8 mouse cellular contexts compared by ENCODE assay signal in genomic region chr10:84755786-84756203, GRCm38 (mm10). TPM values are rescaled to one million over a fixed set of nuclear protein-coding genes. Genes with fewer than 3 reads are reported as not detected.
A peak's percentile ranks its signal among the peaks of the same experiment; 100 is the strongest.
DNase-seq lines count a peak whose midpoint lies in the region; ATAC-seq lines count a peak whose summit lies in the region.

Rfx4 (plus strand) TSS chr10:84756062.

- H3K27ac ChIP-seq in embryonic facial prominence, embryonic 11.5 days (replicated peaks; ENCODE audit: low read depth, low read length): no peak within 1 kb of the TSS
- H3K27ac ChIP-seq in hindbrain, embryonic 16.5 days (ENCODE audit: low read depth, low read length): peak within 1 kb of the TSS; percentile 88
- peak within 1 kb of the TSS; percentile 92 for H3K27ac ChIP-seq in midbrain, embryonic 13.5 days

- H3K9me3 ChIP-seq in embryonic facial prominence, embryonic 11.5 days (replicated peaks; ENCODE audit: control insufficient read depth, low read length): no peaks in the 10 kb centered on the region
- H3K9me3 ChIP-seq in hindbrain, embryonic 16.5 days (ENCODE audit: control insufficient read depth, low read length): no peaks in the 10 kb centered on the region
- H3K9me3 ChIP-seq in midbrain, embryonic 13.5 days: no peaks in the 10 kb centered on the region

- peaks cover 61% of the 10 kb centered on the region for H3K27me3 ChIP-seq in embryonic facial prominence, embryonic 11.5 days (ENCODE audit: control insufficient read depth, insufficient read depth, low read length)
- H3K27me3 ChIP-seq in hindbrain, embryonic 16.5 days (replicated peaks; ENCODE audit: control insufficient read depth, insufficient read depth, low read length): peaks cover 7% of the 10 kb centered on the region
- H3K27me3 ChIP-seq in midbrain, embryonic 13.5 days: peaks cover 42% of the 10 kb centered on the region

- intact Hi-C loops in left cerebral cortex, postnatal 36 days (cut with DNase I): no loop called here

- ATAC-seq in embryonic facial prominence, embryonic 11.5 days (replicated peaks; ENCODE audit: insufficient number of reproducible peaks, low FRiP score, low TSS enrichment, low read depth): 0 out of 2 replicates have a peak, but pooled peaks have one; percentile 10
- peak; percentile 71 for ATAC-seq in hindbrain, embryonic 16.5 days
- peak; percentile 70 for ATAC-seq in midbrain, embryonic 13.5 days
- no peak for ATAC-seq in inflammation-experienced regulatory T-cells, adult 6 months

- H3K9ac ChIP-seq in embryonic facial prominence, embryonic 11.5 days (replicated peaks; ENCODE audit: low read length): peak within 1 kb of the TSS; percentile 34
- H3K9ac ChIP-seq in hindbrain, embryonic 16.5 days (ENCODE audit: low read depth, low read length): peak within 1 kb of the TSS; percentile 66
- peak within 1 kb of the TSS; percentile 74 for H3K9ac ChIP-seq in midbrain, embryonic 13.5 days (replicated peaks)

- under 1% methylated on average over 24 of the region's 24 CpGs for WGBS in embryonic facial prominence, embryonic 11.5 days
- 1% methylated on average over 24 of the region's 24 CpGs for WGBS in hindbrain, embryonic 16.5 days
- under 1% methylated on average over 24 of the region's 24 CpGs for WGBS in midbrain, embryonic 13.5 days

- H3K4me2 ChIP-seq in embryonic facial prominence, embryonic 11.5 days (ENCODE audit: low read depth, low read length): peak within 1 kb of the TSS; percentile 67
- peak within 1 kb of the TSS; percentile 90 for H3K4me2 ChIP-seq in hindbrain, embryonic 16.5 days (ENCODE audit: low read length)
- H3K4me2 ChIP-seq in midbrain, embryonic 13.5 days (replicated peaks): peak within 1 kb of the TSS; percentile 78

- H3K4me1 ChIP-seq in embryonic facial prominence, embryonic 11.5 days (ENCODE audit: control insufficient read depth, insufficient read depth, low read length): peaks cover 4% of the 10 kb centered on the region
- H3K4me1 ChIP-seq in hindbrain, embryonic 16.5 days (ENCODE audit: control insufficient read depth, insufficient read depth, low read depth, low read length): peaks cover 47% of the 10 kb centered on the region
- H3K4me1 ChIP-seq in midbrain, embryonic 13.5 days (replicated peaks): peaks cover 62% of the 10 kb centered on the region

- DNase-seq in left cerebral cortex, adult 18-20 months (ENCODE audit: low spot score in 2 of 2): no peak
- no peak for DNase-seq in left cerebral cortex, postnatal 36 days (ENCODE audit: low spot score in 2 of 2)
- peak; percentile 71 for DNase-seq in embryonic facial prominence, embryonic 11.5 days (ENCODE audit: low spot score)
- DNase-seq in natural killer cell, adult 2 months (ENCODE audit: low spot score in 2 of 2): no peak
- no peak for DNase-seq in ovary, postnatal 10 days (ENCODE audit: low spot score)

- H3K4me3 ChIP-seq in embryonic facial prominence, embryonic 11.5 days (ENCODE audit: low read depth, low read length): peak within 1 kb of the TSS; percentile 32
- peak within 1 kb of the TSS; percentile 52 for H3K4me3 ChIP-seq in hindbrain, embryonic 16.5 days (ENCODE audit: low read length)
- peak within 1 kb of the TSS; percentile 46 for H3K4me3 ChIP-seq in midbrain, embryonic 13.5 days (replicated peaks)

- H3K36me3 ChIP-seq in embryonic facial prominence, embryonic 11.5 days (replicated peaks; ENCODE audit: control insufficient read depth, insufficient read depth, low read depth, low read length): no peaks in the 10 kb centered on the region
- H3K36me3 ChIP-seq in hindbrain, embryonic 16.5 days (ENCODE audit: control insufficient read depth, insufficient read depth, low read length): no peaks in the 10 kb centered on the region
- H3K36me3 ChIP-seq in midbrain, embryonic 13.5 days: no peaks in the 10 kb centered on the region

RNA-seq across cellular contexts. Expression of gene Rfx4, which starts in this region (rescaled TPM):
- total RNA-seq in left cerebral cortex, adult 18-20 months (2021): 10 to 100 TPM; 10.1 to 12.5 TPM
- total RNA-seq in left cerebral cortex, postnatal 36 days (2021): 10 to 100 TPM in 1 of 2 experiments, 1 to 10 TPM in 1; 9.3 to 11.3 TPM
- 4.8 and 5.2 TPM in 2 replicates for polyA plus RNA-seq in embryonic facial prominence, embryonic 11.5 days (2014; fragmentation: Nextera tagmentation; extraction: Ambion mirVana)
- 16.1 and 22.1 TPM in 2 replicates for polyA plus RNA-seq in hindbrain, embryonic 16.5 days (2015; fragmentation: Nextera tagmentation; extraction: Ambion mirVana)
- 29.0 and 34.3 TPM in 2 replicates for polyA plus RNA-seq in midbrain, embryonic 13.5 days (2015; fragmentation: Nextera tagmentation; extraction: Ambion mirVana)
- polyA plus RNA-seq in inflammation-experienced regulatory T-cells, adult 6 months (2017; shearing (Covaris generic)): under 1 TPM in 1 of 3 experiments, not detected in 2; 0.18 TPM
